Mouse (Mus musculus): ENCODE results near the gene Acap2. TPM values are rescaled to one million over a fixed set of nuclear protein-coding genes. Genes with fewer than 3 reads are reported as not detected.
A peak's percentile ranks its signal among the peaks of the same experiment; 100 is the strongest.

Acap2 gene
- 10.6 and 12.8 TPM in 2 replicates for polyA plus RNA-seq (2015; fragmentation: Nextera tagmentation; extraction: Ambion mirVana)

DNA sequence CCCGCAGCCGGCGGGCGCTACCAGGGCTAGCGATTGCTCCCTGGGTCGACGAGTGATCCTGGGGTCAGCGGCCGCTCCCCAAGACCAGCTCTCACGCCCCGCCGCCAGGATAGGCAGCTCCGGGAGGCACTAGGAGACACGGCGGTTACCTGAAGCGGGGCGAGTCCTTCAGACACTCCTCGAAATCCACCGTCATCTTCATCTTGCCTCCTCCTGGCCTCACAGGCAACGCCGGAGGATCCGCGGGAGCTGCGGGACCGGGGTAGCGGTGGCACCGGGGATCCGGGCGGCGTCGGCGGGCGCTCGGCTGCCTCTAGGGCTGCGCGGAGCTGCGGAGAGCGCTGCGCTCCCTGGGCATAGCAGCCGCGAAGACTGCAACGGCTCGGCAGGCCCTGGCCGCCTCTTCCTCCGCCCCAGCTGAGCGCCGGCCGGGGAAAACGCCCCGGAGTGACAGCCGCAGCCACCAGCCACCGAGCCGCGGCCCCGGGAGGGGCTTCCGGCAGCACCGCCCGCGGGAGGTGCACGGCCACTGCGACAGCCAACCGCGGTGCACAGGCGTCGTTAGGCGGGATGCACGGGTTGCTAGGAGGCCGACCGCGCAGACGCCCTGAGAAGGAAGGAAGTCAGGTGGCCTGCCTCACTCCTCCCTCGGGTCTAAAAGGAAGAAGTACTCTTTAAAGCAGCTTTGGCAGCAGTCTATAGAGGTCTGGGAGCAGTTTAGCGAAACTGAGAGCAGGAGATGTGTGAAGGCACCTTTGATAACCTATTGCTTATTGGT, at the start of gene Acap2:
TSS of gene Acap2 (minus strand) at position 456 of the 778 bp plus-strand sequence.
- H3K4me3 ChIP-seq (ENCODE audit: low read length) = peak within 1 kb of the TSS; percentile 88
- H3K9me3 ChIP-seq (replicated peaks; ENCODE audit: control insufficient read depth, low read length) = no peaks in the 10 kb centered on the region
- no peaks in the 10 kb centered on the region for H3K27me3 ChIP-seq (ENCODE audit: control insufficient read depth, insufficient read depth, low read length)
- peaks cover 16% of the 10 kb centered on the region for H3K4me1 ChIP-seq (ENCODE audit: control insufficient read depth, insufficient read depth, low read length)
- H3K27ac ChIP-seq (ENCODE audit: low read length) = peak within 1 kb of the TSS; percentile 92
- ATAC-seq (replicated peaks; ENCODE audit: extremely low read depth, insufficient read depth, low FRiP score) = peak; percentile 98
- H3K9ac ChIP-seq (ENCODE audit: low read length) = peak within 1 kb of the TSS; percentile 94
- peak within 1 kb of the TSS; percentile 81 for H3K4me2 ChIP-seq (ENCODE audit: low read depth, low read length)
- WGBS = under 1% methylated on average over 72 of the region's 73 CpGs
- no peaks in the 10 kb centered on the region for H3K36me3 ChIP-seq (ENCODE audit: control insufficient read depth, insufficient read depth)

DNA sequence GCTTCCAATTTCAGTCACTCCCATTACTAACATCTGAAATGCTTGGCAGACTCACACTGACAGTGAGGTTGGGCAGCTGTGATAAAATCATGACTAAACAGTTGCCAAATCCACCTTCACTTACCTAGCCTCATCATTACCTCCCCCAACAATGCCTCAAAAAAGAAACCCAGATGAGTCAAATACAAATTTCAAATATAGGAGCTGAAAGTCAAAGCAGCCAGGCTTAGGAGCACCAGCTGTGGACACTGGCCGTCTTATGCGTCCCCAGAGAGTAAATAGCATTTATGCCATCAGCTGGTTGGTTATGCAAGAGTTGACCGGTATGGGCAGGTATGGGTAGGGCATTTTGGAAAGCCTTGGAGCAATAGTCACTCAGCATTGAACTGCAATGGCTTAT, 48.4 kb upstream of the Acap2 start:
- Histone ChIP-seq H3K27ac (ENCODE audit: low read length) (no peak overlapping the region), H3K27me3 (ENCODE audit: control insufficient read depth, insufficient read depth, low read length) (no peaks in the 10 kb centered on the region), H3K4me1 (ENCODE audit: control insufficient read depth, insufficient read depth, low read length) (no peaks in the 10 kb centered on the region), H3K36me3 (ENCODE audit: control insufficient read depth, insufficient read depth) (peaks cover 8% of the 10 kb centered on the region), H3K4me2 (ENCODE audit: low read depth, low read length) (no peak overlapping the region), H3K9ac (ENCODE audit: low read length) (no peak overlapping the region), H3K4me3 (ENCODE audit: low read length) (no peak overlapping the region), H3K9me3 (replicated peaks; ENCODE audit: control insufficient read depth, low read length) (no peaks in the 10 kb centered on the region)
- no peak for ATAC-seq (replicated peaks; ENCODE audit: extremely low read depth, insufficient read depth, low FRiP score)
- WGBS = 90% methylated on average over 3 of the region's 3 CpGs

DNA sequence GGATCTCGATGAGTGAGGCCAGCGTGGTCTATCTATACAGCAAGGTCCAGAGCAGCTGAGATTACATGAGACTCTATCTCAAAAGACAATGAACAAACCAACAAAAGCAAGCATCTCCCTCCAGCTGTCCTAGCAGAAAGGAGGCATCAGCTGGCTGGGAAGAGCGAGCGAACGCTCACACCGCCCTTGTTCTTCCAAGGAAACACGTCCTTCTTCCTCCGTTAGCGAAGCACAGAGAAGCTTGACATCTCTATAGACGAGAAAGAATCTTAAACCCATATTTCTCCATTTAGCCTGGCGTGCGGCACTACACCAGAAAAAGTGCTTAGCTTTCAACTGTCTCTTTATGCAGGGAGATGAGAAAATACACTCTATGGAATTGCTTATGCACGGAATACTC, 47.7 kb upstream of the Acap2 start:
- no peak overlapping the region for H3K9ac ChIP-seq (ENCODE audit: low read length)
- no peak overlapping the region for H3K4me3 ChIP-seq (ENCODE audit: low read length)
- peaks cover 8% of the 10 kb centered on the region for H3K36me3 ChIP-seq (ENCODE audit: control insufficient read depth, insufficient read depth)
- no peak overlapping the region for H3K27ac ChIP-seq (ENCODE audit: low read length)
- no peaks in the 10 kb centered on the region for H3K27me3 ChIP-seq (ENCODE audit: control insufficient read depth, insufficient read depth, low read length)
- WGBS = 87% methylated on average over 13 of the region's 13 CpGs
- ATAC-seq (replicated peaks; ENCODE audit: extremely low read depth, insufficient read depth, low FRiP score) = no peak
- H3K4me1 ChIP-seq (ENCODE audit: control insufficient read depth, insufficient read depth, low read length) = no peaks in the 10 kb centered on the region
- H3K9me3 ChIP-seq (replicated peaks; ENCODE audit: control insufficient read depth, low read length) = no peaks in the 10 kb centered on the region
- H3K4me2 ChIP-seq (ENCODE audit: low read depth, low read length) = no peak overlapping the region

DNA sequence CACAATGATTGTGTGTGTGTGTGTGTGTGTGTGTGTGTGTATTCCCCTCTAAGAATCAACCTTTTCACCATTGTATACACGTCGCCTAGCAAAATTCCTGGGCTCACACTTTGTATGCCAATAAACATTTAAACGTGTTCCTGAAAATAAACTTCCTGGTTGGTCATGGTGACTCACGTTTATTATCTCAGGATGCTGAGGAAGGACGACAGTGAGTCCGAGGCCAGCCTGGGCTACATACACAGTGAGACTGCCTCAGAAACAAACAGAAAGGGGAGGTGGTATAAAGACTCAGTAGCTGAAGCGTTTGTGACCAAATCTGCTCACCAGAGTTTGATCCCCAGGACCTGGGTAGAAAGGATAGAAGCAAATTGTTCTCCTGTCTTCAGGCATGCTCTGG, 46.4 kb upstream of the Acap2 start:
- Histone ChIP-seq H3K4me2 (ENCODE audit: low read depth, low read length) (no peak overlapping the region), H3K27ac (ENCODE audit: low read length) (no peak overlapping the region), H3K27me3 (ENCODE audit: control insufficient read depth, insufficient read depth, low read length) (no peaks in the 10 kb centered on the region), H3K36me3 (ENCODE audit: control insufficient read depth, insufficient read depth) (peaks cover 5% of the 10 kb centered on the region; the same call in 1 of the 2 replicates), H3K9me3 (replicated peaks; ENCODE audit: control insufficient read depth, low read length) (no peaks in the 10 kb centered on the region), H3K4me3 (ENCODE audit: low read length) (no peak overlapping the region), H3K4me1 (ENCODE audit: control insufficient read depth, insufficient read depth, low read length) (no peaks in the 10 kb centered on the region), H3K9ac (ENCODE audit: low read length) (no peak overlapping the region)
- WGBS = 70% methylated on average over 7 of the region's 7 CpGs
- ATAC-seq (replicated peaks; ENCODE audit: extremely low read depth, insufficient read depth, low FRiP score) = no peak

DNA sequence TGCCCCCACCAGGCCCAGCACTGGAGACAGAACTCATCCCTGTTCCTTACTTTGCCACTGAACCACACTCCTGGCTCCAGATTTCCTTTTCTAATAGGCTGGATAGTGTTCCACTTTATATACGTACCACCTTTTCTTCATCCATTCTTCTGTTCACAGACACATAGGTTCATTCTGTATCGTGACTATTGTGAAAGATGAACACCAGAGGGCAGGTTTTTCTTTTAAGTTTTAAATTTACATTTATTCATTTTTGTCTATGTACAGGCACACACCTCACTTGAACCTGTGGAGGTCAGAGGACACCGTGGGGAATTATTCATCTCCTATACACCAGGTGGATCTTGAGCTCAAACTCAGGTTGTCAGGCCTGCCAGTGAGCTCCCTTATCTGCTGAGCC, 43.0 kb upstream of the Acap2 start:
- Histone ChIP-seq H3K4me3 (ENCODE audit: low read length) (no peak overlapping the region), H3K9me3 (replicated peaks; ENCODE audit: control insufficient read depth, low read length) (no peaks in the 10 kb centered on the region), H3K36me3 (ENCODE audit: control insufficient read depth, insufficient read depth) (no peaks in the 10 kb centered on the region), H3K4me2 (ENCODE audit: low read depth, low read length) (no peak overlapping the region), H3K4me1 (ENCODE audit: control insufficient read depth, insufficient read depth, low read length) (no peaks in the 10 kb centered on the region), H3K27me3 (ENCODE audit: control insufficient read depth, insufficient read depth, low read length) (no peaks in the 10 kb centered on the region), H3K27ac (ENCODE audit: low read length) (no peak overlapping the region), H3K9ac (ENCODE audit: low read length) (no peak overlapping the region)
- ATAC-seq (replicated peaks; ENCODE audit: extremely low read depth, insufficient read depth, low FRiP score) = no peak
- 80% methylated on average over 3 of the region's 3 CpGs for WGBS

DNA sequence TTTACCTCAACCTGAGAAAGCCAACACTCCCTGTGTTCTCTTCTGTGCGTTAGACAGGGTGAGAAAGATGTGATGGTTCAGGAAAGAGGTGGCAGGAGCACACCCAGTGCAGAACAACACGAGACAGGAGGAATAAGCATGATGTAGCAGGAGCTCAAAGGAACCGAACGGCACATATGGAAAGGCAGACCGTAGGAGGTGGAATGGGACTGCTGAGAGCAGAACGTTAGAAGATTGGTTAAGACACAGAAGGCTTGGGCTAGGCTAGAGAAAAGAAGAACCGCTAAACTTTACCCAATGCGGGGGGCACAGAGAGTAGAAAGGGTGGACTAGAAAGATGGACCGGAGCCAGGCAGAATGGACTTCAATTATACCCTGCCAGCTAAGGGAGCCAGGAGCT, 40.4 kb upstream of the Acap2 start:
- no peak overlapping the region for H3K27ac ChIP-seq (ENCODE audit: low read length)
- no peak overlapping the region for H3K4me3 ChIP-seq (ENCODE audit: low read length)
- ATAC-seq (replicated peaks; ENCODE audit: extremely low read depth, insufficient read depth, low FRiP score) = no peak
- H3K4me1 ChIP-seq (ENCODE audit: control insufficient read depth, insufficient read depth, low read length) = no peaks in the 10 kb centered on the region
- no peak overlapping the region for H3K4me2 ChIP-seq (ENCODE audit: low read depth, low read length)
- no peaks in the 10 kb centered on the region for H3K27me3 ChIP-seq (ENCODE audit: control insufficient read depth, insufficient read depth, low read length)
- no peaks in the 10 kb centered on the region for H3K36me3 ChIP-seq (ENCODE audit: control insufficient read depth, insufficient read depth)
- WGBS = 84% methylated on average over 9 of the region's 9 CpGs
- H3K9me3 ChIP-seq (replicated peaks; ENCODE audit: control insufficient read depth, low read length) = no peaks in the 10 kb centered on the region
- no peak overlapping the region for H3K9ac ChIP-seq (ENCODE audit: low read length)

DNA sequence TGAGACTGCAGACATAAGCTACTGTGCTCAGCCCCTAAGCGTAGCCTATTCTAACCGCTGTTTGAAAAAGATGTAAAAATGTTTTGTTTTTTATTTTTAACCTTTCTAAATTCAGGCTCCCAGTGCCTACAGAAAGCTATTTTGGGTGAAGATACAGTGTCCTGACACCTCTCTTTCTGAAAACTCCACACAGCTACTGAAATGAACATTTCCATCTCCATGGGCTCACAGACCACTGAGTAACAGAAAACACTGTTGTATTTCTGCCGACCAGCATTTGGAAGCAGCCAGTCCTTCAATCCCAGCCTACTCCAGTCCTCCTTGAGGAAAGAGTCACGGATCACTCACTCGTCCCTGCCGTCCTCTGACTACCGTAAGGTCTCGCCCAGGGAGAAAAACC, 39.5 kb upstream of the Acap2 start:
- H3K27me3 ChIP-seq (ENCODE audit: control insufficient read depth, insufficient read depth, low read length) = no peaks in the 10 kb centered on the region
- H3K9ac ChIP-seq (ENCODE audit: low read length) = no peak overlapping the region
- ATAC-seq (replicated peaks; ENCODE audit: extremely low read depth, insufficient read depth, low FRiP score) = no peak
- WGBS = 87% methylated on average over 8 of the region's 8 CpGs
- no peak overlapping the region for H3K4me2 ChIP-seq (ENCODE audit: low read depth, low read length)
- H3K4me1 ChIP-seq (ENCODE audit: control insufficient read depth, insufficient read depth, low read length) = peaks cover under 1% of the 10 kb centered on the region; the same call in 1 of the 2 replicates
- H3K9me3 ChIP-seq (replicated peaks; ENCODE audit: control insufficient read depth, low read length) = no peaks in the 10 kb centered on the region
- no peaks in the 10 kb centered on the region for H3K36me3 ChIP-seq (ENCODE audit: control insufficient read depth, insufficient read depth)
- H3K27ac ChIP-seq (ENCODE audit: low read length) = no peak overlapping the region
- H3K4me3 ChIP-seq (ENCODE audit: low read length) = no peak overlapping the region

DNA sequence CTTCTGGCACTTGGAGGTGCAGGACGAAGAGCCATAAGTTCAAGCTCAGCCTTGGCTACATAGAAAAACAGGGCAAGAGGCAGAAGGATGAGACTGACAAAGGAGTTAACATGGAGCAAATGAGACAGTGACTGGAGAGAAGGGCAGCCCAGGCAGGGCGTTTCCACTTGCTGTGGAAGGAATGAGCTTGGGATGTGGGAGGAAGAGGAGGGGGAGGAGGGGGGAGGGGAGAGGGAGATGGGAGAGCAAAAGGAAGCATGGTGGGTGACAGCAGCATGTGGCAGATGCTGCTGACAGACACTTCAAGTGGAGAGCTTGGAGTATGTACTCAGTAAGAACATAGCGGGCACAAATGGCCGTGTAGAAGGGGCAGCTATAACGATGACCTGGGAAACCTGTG, 37.2 kb upstream of the Acap2 start:
- H3K27me3 ChIP-seq (ENCODE audit: control insufficient read depth, insufficient read depth, low read length) = no peaks in the 10 kb centered on the region
- 53% methylated on average over 5 of the region's 5 CpGs for WGBS
- H3K27ac ChIP-seq (ENCODE audit: low read length) = no peak overlapping the region
- ATAC-seq (replicated peaks; ENCODE audit: extremely low read depth, insufficient read depth, low FRiP score) = no peak
- no peaks in the 10 kb centered on the region for H3K9me3 ChIP-seq (replicated peaks; ENCODE audit: control insufficient read depth, low read length)
- H3K4me3 ChIP-seq (ENCODE audit: low read length) = no peak overlapping the region
- H3K4me1 ChIP-seq (ENCODE audit: control insufficient read depth, insufficient read depth, low read length) = peaks cover 13% of the 10 kb centered on the region
- H3K4me2 ChIP-seq (ENCODE audit: low read depth, low read length) = no peak overlapping the region
- H3K9ac ChIP-seq (ENCODE audit: low read length) = no peak overlapping the region
- H3K36me3 ChIP-seq (ENCODE audit: control insufficient read depth, insufficient read depth) = no peaks in the 10 kb centered on the region

DNA sequence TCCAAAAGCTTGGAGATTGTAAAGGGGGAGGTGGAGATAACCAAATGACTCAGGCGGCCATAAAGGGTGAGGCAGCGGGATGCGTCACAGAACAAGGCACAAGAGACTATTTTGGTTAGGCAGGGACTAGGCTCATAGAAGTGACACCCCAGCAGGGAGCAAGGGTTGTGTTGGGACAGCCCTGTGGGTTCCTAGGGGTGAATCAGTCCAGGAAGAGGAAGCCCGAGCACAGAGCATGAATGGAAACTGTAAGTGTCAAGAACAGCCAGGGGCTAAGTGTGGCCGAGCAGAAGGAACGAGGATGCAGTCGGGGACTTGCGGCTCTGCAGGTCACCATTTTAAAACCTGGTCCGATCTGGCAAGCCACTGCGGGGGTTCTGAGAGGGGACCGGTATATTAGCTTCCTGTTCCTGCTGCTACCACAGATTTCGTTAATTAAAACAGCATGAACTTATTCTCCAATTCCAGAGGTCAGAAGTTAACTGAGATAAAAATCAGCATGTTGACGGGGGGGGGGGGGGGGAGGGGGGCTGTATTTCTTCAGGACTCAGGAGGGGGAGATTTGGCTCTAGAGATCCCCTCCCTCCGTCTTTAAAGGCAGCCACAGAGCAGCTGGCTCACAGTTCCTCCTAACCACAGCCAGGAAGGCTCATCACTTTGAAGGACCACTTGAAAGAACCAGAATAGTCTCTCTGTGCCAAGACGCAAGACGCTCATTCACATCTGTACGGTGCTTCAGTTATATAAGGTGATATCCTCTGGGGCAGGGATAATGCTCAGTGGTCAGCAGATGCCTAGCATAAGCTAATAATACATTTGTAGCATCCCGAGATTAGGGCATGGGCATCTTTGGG, 34.6 kb upstream of the Acap2 start:
- 17% methylated on average over 18 of the region's 18 CpGs for WGBS

More for the DNA sequence above, 34.6 kb upstream of the Acap2 start:
- Histone ChIP-seq H3K27ac (ENCODE audit: low read length) (no peak overlapping the region), H3K9me3 (replicated peaks; ENCODE audit: control insufficient read depth, low read length) (no peaks in the 10 kb centered on the region), H3K4me2 (ENCODE audit: low read depth, low read length) (peak overlapping the region; percentile 47), H3K4me3 (ENCODE audit: low read length) (peak overlapping the region; percentile 5; the same call in 1 of the 2 replicates), H3K36me3 (ENCODE audit: control insufficient read depth, insufficient read depth) (no peaks in the 10 kb centered on the region), H3K27me3 (ENCODE audit: control insufficient read depth, insufficient read depth, low read length) (no peaks in the 10 kb centered on the region), H3K4me1 (ENCODE audit: control insufficient read depth, insufficient read depth, low read length) (peaks cover 15% of the 10 kb centered on the region), H3K9ac (ENCODE audit: low read length) (no peak overlapping the region)
- peak; percentile 41; the same call in 1 of the 2 replicates for ATAC-seq (replicated peaks; ENCODE audit: extremely low read depth, insufficient read depth, low FRiP score)
